Mouse (Mus musculus) lung, embryonic 14.5 days (tissue): ENCODE measurements around the gene Tbk1. TPM values are rescaled to one million over a fixed set of nuclear protein-coding genes. Genes with fewer than 3 reads are reported as not detected.
A peak's percentile ranks its signal among the peaks of the same experiment; 100 is the strongest.

Experiments used
- ATAC-seq: fragments of 200-750 bp; cut with Nextera tagmentation; 2 replicates; pipeline ENCODE4 v1.8.0; 2017; ENCODE audit warnings: mild to moderate bottlenecking, moderate TSS enrichment, moderate library complexity; ENCODE audit not compliant: insufficient read depth
- DNase-seq: peaks from one replicate; pipeline ENCODE4 v3.0.0-alpha.2; 2015
- H3K27ac ChIP-seq: fragments of 300-500 bp; sonication (generic); 2 replicates; pipeline ENCODE4 v1.5.1; 2014; ENCODE audit warnings: low read depth, mild to moderate bottlenecking, moderate library complexity
- H3K27me3 ChIP-seq: fragments of 300-500 bp; sonication (generic); 2 replicates; pipeline ENCODE4 v1.6.1; 2014; ENCODE audit warnings: low read length, control low read depth; ENCODE audit not compliant: insufficient read depth
- H3K36me3 ChIP-seq: fragments of 300-500 bp; sonication (generic); 2 replicates; pipeline ENCODE4 v1.6.1; 2014; ENCODE audit warnings: control low read depth; ENCODE audit not compliant: insufficient read depth
- H3K4me1 ChIP-seq: fragments of 300-500 bp; sonication (generic); 2 replicates; pipeline ENCODE4 v1.6.1; 2014; ENCODE audit warnings: antibody characterized with exemption, control low read depth; ENCODE audit not compliant: insufficient read depth
- H3K4me2 ChIP-seq: fragments of 300-500 bp; sonication (generic); 2 replicates; pipeline ENCODE4 v1.6.1; 2014; ENCODE audit warnings: mild to moderate bottlenecking
- H3K4me3 ChIP-seq: fragments of 300-500 bp; sonication (generic); 2 replicates; pipeline ENCODE4 v1.5.1; 2014; ENCODE audit warnings: low read depth, low read length
- H3K9ac ChIP-seq: fragments of 300-500 bp; sonication (generic); 2 replicates; pipeline ENCODE4 v1.6.1; 2014
- H3K9me3 ChIP-seq: fragments of 300-500 bp; sonication (generic); 2 replicates; pipeline ENCODE4 v1.6.1; 2016; ENCODE audit warnings: low read depth, low read length, control low read depth
- CTCF ChIP-seq: IDR thresholded peaks from 2 replicates; pipeline ENCODE4 v1.5.1; 2016; ENCODE audit warnings: antibody characterized with exemption, low read depth
- WGBS: fragments of 180-500 bp; shearing (Covaris S2); extraction: QIAGEN DNeasy Blood & Tissue Kit; methylation state at CpG from one replicate; pipeline ENCODE4 v1.1.7; 2014; 5-methylcytosine and 5-hydroxymethylcytosine counted together
- polyA plus RNA-seq: library from polyadenylated mRNA; unstranded; fragments of >200 nt; fragmentation: Nextera tagmentation; extraction: Ambion mirVana; gene quantifications from 2 replicates; pipeline ENCODE4 v1.2.1, GENCODE M21; 2014

Gene Tbk1
- polyA plus RNA-seq, 1 experiment from 2014 or later = 38.1 TPM

GRCm38 (mm10) chr10:121591106-121591505 lies 4.5 kb upstream of the Tbk1 start:
- Histone ChIP-seq H3K4me1 (no peaks in the 10 kb centered on the region), H3K27ac (no peak overlapping the region), H3K9ac (no peak overlapping the region; the same call in 1 of the 2 replicates), H3K36me3 (peaks cover 66% of the 10 kb centered on the region), H3K4me3 (no peak overlapping the region), H3K27me3 (no peaks in the 10 kb centered on the region), H3K4me2 (no peak overlapping the region), H3K9me3 (no peaks in the 10 kb centered on the region)
- DNase-seq = no peak
- WGBS = 86% methylated on average over 14 of the region's 14 CpGs
- no peak for TF ChIP-seq CTCF
- no peak for ATAC-seq

- Histone ChIP-seq H3K9ac (peak overlapping the region; percentile 87), H3K27ac (peak overlapping the region; percentile 76; the same call in 1 of the 2 replicates), H3K4me1 (peaks cover 6% of the 10 kb centered on the region; the same call in 1 of the 2 replicates), H3K27me3 (no peaks in the 10 kb centered on the region), H3K4me3 (peak overlapping the region; percentile 90), H3K4me2 (peak overlapping the region; percentile 60), H3K36me3 (peaks cover 53% of the 10 kb centered on the region), H3K9me3 (no peaks in the 10 kb centered on the region)
- 57% methylated on average over 6 of the region's 6 CpGs for WGBS
- ATAC-seq = no peak
- DNase-seq = no peak
- no peak for TF ChIP-seq CTCF
Measured at GRCm38 (mm10) chr10:121587371-121587840, 819 bp upstream of the Tbk1 start.

GRCm38 (mm10) chr10:121585791-121586642 lies 570 bp downstream of the Tbk1 start:
- Histone ChIP-seq H3K4me1 (peaks cover 6% of the 10 kb centered on the region; the same call in 1 of the 2 replicates), H3K27me3 (no peaks in the 10 kb centered on the region), H3K9me3 (no peaks in the 10 kb centered on the region), H3K9ac (peak overlapping the region; percentile 87), H3K4me3 (peak overlapping the region; percentile 90), H3K36me3 (peaks cover 50% of the 10 kb centered on the region), H3K4me2 (peak overlapping the region; percentile 60), H3K27ac (peak overlapping the region; percentile 76)
- peak; percentile 44 for DNase-seq
- ATAC-seq = peak; percentile 79
- WGBS = 2% methylated on average over 43 of the region's 48 CpGs
- no peak for TF ChIP-seq CTCF

- Histone ChIP-seq H3K27me3 (no peaks in the 10 kb centered on the region), H3K36me3 (peaks cover 48% of the 10 kb centered on the region), H3K9ac (peak overlapping the region; percentile 87), H3K4me2 (peak overlapping the region; percentile 60), H3K4me3 (peak overlapping the region; percentile 90), H3K27ac (no peak overlapping the region), H3K4me1 (peaks cover 6% of the 10 kb centered on the region; the same call in 1 of the 2 replicates), H3K9me3 (no peaks in the 10 kb centered on the region)
- WGBS = 79% methylated on average over 20 of the region's 20 CpGs
- ATAC-seq (no peak), DNase-seq (no peak)
- no peak for TF ChIP-seq CTCF
Measured at GRCm38 (mm10) chr10:121585056-121585790, 1.4 kb downstream of the Tbk1 start.

- H3K36me3 ChIP-seq = peaks cover 42% of the 10 kb centered on the region
- no peak overlapping the region for H3K4me2 ChIP-seq
- no peak overlapping the region for H3K9ac ChIP-seq
- peaks cover 6% of the 10 kb centered on the region; the same call in 1 of the 2 replicates for H3K4me1 ChIP-seq
- H3K27ac ChIP-seq = no peak overlapping the region
- ATAC-seq (no peak), DNase-seq (no peak)
- H3K27me3 ChIP-seq = no peaks in the 10 kb centered on the region
- TF ChIP-seq CTCF = no peak
- H3K4me3 ChIP-seq = no peak overlapping the region
- WGBS = 91% methylated on average over 10 of the region's 10 CpGs
- no peaks in the 10 kb centered on the region for H3K9me3 ChIP-seq
Measured at GRCm38 (mm10) chr10:121584033-121584432, 2.6 kb downstream of the Tbk1 start.

DNA sequence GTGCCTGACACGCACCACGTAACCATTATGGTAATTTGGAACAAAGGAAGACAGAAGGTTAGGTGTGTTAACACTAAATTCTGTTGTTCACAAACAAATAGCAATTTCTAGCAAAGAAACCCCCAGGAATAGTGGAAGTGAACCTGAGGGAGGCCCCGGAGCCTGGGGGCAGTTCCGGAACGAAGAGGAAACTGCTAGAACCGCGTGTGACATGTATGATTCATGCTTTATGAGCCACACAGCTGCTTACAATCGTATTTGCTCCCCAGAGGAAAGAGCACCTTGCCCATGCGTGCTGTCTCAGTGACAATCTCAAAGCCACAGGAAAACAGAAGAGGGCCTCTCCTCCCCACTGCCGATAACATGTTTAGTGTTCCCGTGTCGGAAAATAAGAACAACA lies 3.6 kb downstream of the Tbk1 start:
- H3K36me3 ChIP-seq = peaks cover 43% of the 10 kb centered on the region
- no peak overlapping the region for H3K27ac ChIP-seq
- no peak overlapping the region for H3K4me3 ChIP-seq
- ATAC-seq (no peak), DNase-seq (no peak)
- no peaks in the 10 kb centered on the region for H3K9me3 ChIP-seq
- WGBS = 88% methylated on average over 12 of the region's 12 CpGs
- no peak overlapping the region for H3K9ac ChIP-seq
- no peak overlapping the region for H3K4me2 ChIP-seq
- H3K4me1 ChIP-seq = peaks cover 6% of the 10 kb centered on the region; the same call in 1 of the 2 replicates
- no peak for TF ChIP-seq CTCF
- H3K27me3 ChIP-seq = no peaks in the 10 kb centered on the region

GRCm38 (mm10) chr10:121582287-121582686 lies 4.3 kb downstream of the Tbk1 start:
- no peak overlapping the region for H3K27ac ChIP-seq
- H3K4me3 ChIP-seq = no peak overlapping the region
- 90% methylated on average over 8 of the region's 8 CpGs for WGBS
- no peaks in the 10 kb centered on the region for H3K9me3 ChIP-seq
- H3K9ac ChIP-seq = no peak overlapping the region
- no peak overlapping the region for H3K4me2 ChIP-seq
- no peaks in the 10 kb centered on the region for H3K27me3 ChIP-seq
- DNase-seq = no peak
- peaks cover 6% of the 10 kb centered on the region; the same call in 1 of the 2 replicates for H3K4me1 ChIP-seq
- peaks cover 46% of the 10 kb centered on the region for H3K36me3 ChIP-seq
- no peak for ATAC-seq
- no peak for TF ChIP-seq CTCF
